Mouse (Mus musculus): Measurements from ENCODE around the gene AC109138.7.

DNA sequence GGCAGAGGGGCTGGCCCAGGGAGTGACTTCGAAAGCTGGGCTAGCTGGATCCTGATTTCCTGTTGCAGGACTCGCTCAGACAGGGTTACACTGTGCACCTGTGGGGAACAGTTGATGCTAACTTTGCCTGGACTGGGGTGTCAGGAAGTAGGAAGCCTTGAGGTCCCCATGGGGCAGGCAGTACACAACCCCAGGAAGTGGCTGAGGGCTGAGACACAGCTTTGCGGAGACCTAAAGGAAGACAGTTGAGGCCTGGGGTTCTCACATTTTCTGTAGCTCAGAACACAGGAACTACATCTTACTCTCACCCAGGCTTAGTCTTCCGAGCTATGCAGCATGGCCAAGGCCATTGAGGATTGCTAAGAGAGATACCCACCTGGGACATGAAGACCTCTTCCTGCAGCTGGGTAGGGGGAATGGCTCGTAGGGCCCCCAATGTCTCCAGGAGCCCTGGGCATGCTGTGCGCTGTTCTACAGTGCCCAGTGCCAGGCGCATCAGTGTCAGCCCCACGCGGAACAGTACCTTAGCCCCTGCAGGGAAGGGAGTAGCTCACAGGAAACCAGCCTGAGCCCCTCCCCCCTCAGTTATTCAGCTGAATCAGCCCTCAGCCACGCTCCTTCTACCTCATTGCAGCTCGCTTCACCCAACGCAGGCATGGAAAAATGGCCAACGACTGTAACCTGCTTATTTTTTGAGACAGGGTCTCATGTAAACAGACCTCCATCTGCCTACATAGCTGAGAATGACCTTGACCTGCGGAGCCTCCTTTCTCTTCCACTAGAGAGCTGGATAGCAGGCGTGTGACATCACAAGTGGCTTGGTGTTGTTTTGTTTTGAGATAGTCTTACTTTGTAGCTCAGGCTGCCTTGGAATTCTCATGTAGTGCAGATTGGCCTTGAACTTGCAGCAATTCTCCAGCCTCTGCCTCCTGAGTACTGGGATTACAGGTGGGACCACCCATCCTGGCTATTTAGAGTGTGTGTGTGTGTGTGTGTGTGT is 28.9 kb upstream of the AC109138.7 start:
- no peak for TF ChIP-seq CTCF (IDR thresholded peaks at IDR 0.05; ENCODE audit: low read depth, low read length)
- no peak for TF ChIP-seq POLR2A (IDR thresholded peaks at IDR 0.05; ENCODE audit: extremely low read depth, insufficient read depth, low read length)
